Mouse (Mus musculus) left cerebral cortex, adult 2 months (tissue): ENCODE measurements around the gene Prkar2b. TPM values are rescaled to one million over a fixed set of nuclear protein-coding genes. Genes with fewer than 3 reads are reported as not detected.

ENCODE experiments used
- DNase-seq, 2 experiments: peaks; one replicate each; pipeline ENCODE4 v3.0.0; 2021 to 2022; ENCODE audit warnings: low spot score in 2 of 2, mixed read lengths in 1 of 2; ENCODE audit errors: extremely low spot score in 1 of 2
- H3K27ac ChIP-seq: fragments of 200-600 bp; 2 replicates; pipeline ENCODE4 v1.8.1; 2022
- H3K4me3 ChIP-seq: fragments of 200-600 bp; 2 replicates; pipeline ENCODE4 v1.8.1; 2022
- CTCF ChIP-seq: fragments of 200-600 bp; IDR thresholded peaks from 2 replicates; pipeline ENCODE4 v1.8.1; 2022; ENCODE audit warnings: antibody characterized with exemption, mild to moderate bottlenecking, moderate library complexity
- intact Hi-C: fragments of 180-260 bp; cut with DNase I; formaldehyde crosslinking; loops from one replicate; pipeline ENCODE4 v1.15.1; 2025
- total RNA-seq, 2 experiments: library from RNA; stranded (reverse); gene quantifications; 2 replicates each; pipeline ENCODE4 v1.2.3; 2021

Prkar2b gene
- total RNA-seq, 2 experiments from 2014 or later, result 70.7 to 75.9 TPM

GRCm38 (mm10) chr12:32000464-32000863, 60.6 kb downstream of the Prkar2b start:
- no peak overlapping the region for H3K27ac ChIP-seq
- intact Hi-C loops, result no loop called here
- H3K4me3 ChIP-seq, result no peak overlapping the region
- no peak for DNase-seq
- TF ChIP-seq CTCF, result no peak

- TF ChIP-seq CTCF, result no peak
- DNase-seq, result no peak
- Histone ChIP-seq H3K27ac (peak overlapping the region; percentile 11; the same call in 1 of the 2 replicates), H3K4me3 (no peak overlapping the region)
- intact Hi-C loops, result no loop called here
Observed at GRCm38 (mm10) chr12:31998706-31999105, 62.4 kb downstream of the Prkar2b start.

GRCm38 (mm10) chr12:31997328-31997878, 63.7 kb downstream of the Prkar2b start:
- Histone ChIP-seq H3K27ac (no peak overlapping the region), H3K4me3 (no peak overlapping the region)
- no peak for DNase-seq
- TF ChIP-seq CTCF, result no peak
- intact Hi-C loops, result no loop called here

- DNase-seq, result no peak
- Histone ChIP-seq H3K27ac (no peak overlapping the region), H3K4me3 (no peak overlapping the region)
- intact Hi-C loops, result no loop called here
- no peak for TF ChIP-seq CTCF
Observed at GRCm38 (mm10) chr12:31996877-31997276, 64.2 kb downstream of the Prkar2b start.

- intact Hi-C loops, result no loop called here
- no peak for TF ChIP-seq CTCF
- Histone ChIP-seq H3K27ac (no peak overlapping the region), H3K4me3 (no peak overlapping the region)
- no peak for DNase-seq
Observed at GRCm38 (mm10) chr12:31990575-31990974, 70.5 kb downstream of the Prkar2b start.

- no peak for TF ChIP-seq CTCF
- no peak for DNase-seq
- no peak overlapping the region for H3K27ac ChIP-seq
- no peak overlapping the region for H3K4me3 ChIP-seq
- intact Hi-C loops, result no loop called here
Observed at GRCm38 (mm10) chr12:31989726-31990125, 71.4 kb downstream of the Prkar2b start.

GRCm38 (mm10) chr12:31986463-31986862, 74.6 kb downstream of the Prkar2b start:
- TF ChIP-seq CTCF, result no peak
- no peak overlapping the region for H3K4me3 ChIP-seq
- intact Hi-C loops, result no loop called here
- DNase-seq, result no peak
- no peak overlapping the region for H3K27ac ChIP-seq

- intact Hi-C loops, result no loop called here
- no peak for DNase-seq
- TF ChIP-seq CTCF, result no peak
Observed at GRCm38 (mm10) chr12:31985738-31986137, 75.4 kb downstream of the Prkar2b start.

GRCm38 (mm10) chr12:31984664-31985063, 76.4 kb downstream of the Prkar2b start:
- intact Hi-C loops, result loop anchor here (5.0 kb wide), 1 partner anchor 73 kb away; no protein-coding TSS in a partner anchor
- DNase-seq, result no peak
- H3K27ac ChIP-seq, result peak overlapping the region; percentile 44

More at GRCm38 (mm10) chr12:31985738-31986137, 75.4 kb downstream of the Prkar2b start:
- Histone ChIP-seq H3K4me3 (no peak overlapping the region), H3K27ac (no peak overlapping the region)

GRCm38 (mm10) chr12:31984206-31984605, 76.9 kb downstream of the Prkar2b start:
- TF ChIP-seq CTCF, result no peak
- Histone ChIP-seq H3K27ac (peak overlapping the region; percentile 24), H3K4me3 (no peak overlapping the region)
- intact Hi-C loops, result loop anchor here (5.0 kb wide), 1 partner anchor 73 kb away; no protein-coding TSS in a partner anchor
- no peak for DNase-seq

More at GRCm38 (mm10) chr12:31984664-31985063, 76.4 kb downstream of the Prkar2b start:
- TF ChIP-seq CTCF, result no peak
- H3K4me3 ChIP-seq, result no peak overlapping the region

GRCm38 (mm10) chr12:31983769-31984168, 77.3 kb downstream of the Prkar2b start:
- TF ChIP-seq CTCF, result no peak
- intact Hi-C loops, result loop anchor here (5.0 kb wide), 1 partner anchor 74 kb away; no protein-coding TSS in a partner anchor
- Histone ChIP-seq H3K27ac (peak overlapping the region; percentile 24; the same call in 1 of the 2 replicates), H3K4me3 (no peak overlapping the region)
- peak in 1 of 2 experiments; percentile 31 for DNase-seq

- intact Hi-C loops, result loop anchor here (5.0 kb wide), 1 partner anchor 74 kb away; no protein-coding TSS in a partner anchor
- Histone ChIP-seq H3K4me3 (no peak overlapping the region), H3K27ac (no peak overlapping the region; the same call in 1 of the 2 replicates)
- TF ChIP-seq CTCF, result no peak
- DNase-seq, result no peak
Observed at GRCm38 (mm10) chr12:31983238-31983637, 77.9 kb downstream of the Prkar2b start.
